Mouse (Mus musculus): ENCODE data around the gene Tbx15. TPM values are rescaled to one million over a fixed set of nuclear protein-coding genes. Genes with fewer than 3 reads are reported as not detected.

The Tbx15 gene
- total and polyA plus RNA-seq, 3 experiments, result 0.08 to 0.24 TPM; not detected in 1

- DNase-seq, result no peak
These were observed 8.8 kb downstream of the Tbx15 start for GRCm38 (mm10) chr3:99248831-99249550.

GRCm38 (mm10) chr3:99249551-99249870 is 9.3 kb downstream of the Tbx15 start:
- DNase-seq, result no peak

- no peak for DNase-seq
These were observed 9.7 kb downstream of the Tbx15 start for GRCm38 (mm10) chr3:99249906-99250305.

GRCm38 (mm10) chr3:99251271-99252165 is 11.3 kb downstream of the Tbx15 start:
- DNase-seq, result no peak

- no peak for DNase-seq
These were observed 12.4 kb downstream of the Tbx15 start for GRCm38 (mm10) chr3:99252461-99253091.

GRCm38 (mm10) chr3:99253092-99253488 is 12.9 kb downstream of the Tbx15 start:
- no peak for DNase-seq

GRCm38 (mm10) chr3:99253497-99254451 is 13.6 kb downstream of the Tbx15 start:
- peak; percentile 57 for DNase-seq

GRCm38 (mm10) chr3:99254559-99255151 is 14.5 kb downstream of the Tbx15 start:
- DNase-seq, result no peak

GRCm38 (mm10) chr3:99255411-99256365 is 15.5 kb downstream of the Tbx15 start:
- no peak for DNase-seq

- DNase-seq, result no peak
These were observed 16.2 kb downstream of the Tbx15 start for GRCm38 (mm10) chr3:99256366-99256750.

- DNase-seq, result no peak
These were observed 16.6 kb downstream of the Tbx15 start for GRCm38 (mm10) chr3:99256766-99257165.

GRCm38 (mm10) chr3:99257586-99258577 is 17.7 kb downstream of the Tbx15 start:
- no peak for DNase-seq

GRCm38 (mm10) chr3:99259741-99260270 is 19.6 kb downstream of the Tbx15 start:
- no peak for DNase-seq

- DNase-seq, result no peak
These were observed 20.2 kb downstream of the Tbx15 start for GRCm38 (mm10) chr3:99260395-99260794.

GRCm38 (mm10) chr3:99261371-99261791 is 21.2 kb downstream of the Tbx15 start:
- no peak for DNase-seq

- DNase-seq, result no peak
These were observed 21.8 kb downstream of the Tbx15 start for GRCm38 (mm10) chr3:99261986-99262385.

- DNase-seq, result peak; percentile 73
These were observed 23.3 kb downstream of the Tbx15 start for GRCm38 (mm10) chr3:99263471-99263903.

GRCm38 (mm10) chr3:99264695-99265094 is 24.5 kb downstream of the Tbx15 start:
- DNase-seq, result no peak
